Mouse (Mus musculus): ENCODE measurements at regions not wholly inside any gene's neighbourhood (a gene's known extent, or its start where the extent isn't known, plus 50 kb on each side); places are given as distances from the start of the nearest gene placed in this dataset.

- DNase-seq (ENCODE audit: low spot score in 2 of 2): no peak
Observed at GRCm38 (mm10) chr3:15112177-15112838, 219.8 kb downstream of the Gm9733 start.

- no peak for DNase-seq (ENCODE audit: low spot score in 2 of 2)
Observed at GRCm38 (mm10) chr3:15118634-15119356, 213.3 kb downstream of the Gm9733 start.

GRCm38 (mm10) chr3:15126736-15127135 is 205.4 kb downstream of the Gm9733 start:
- no peak for DNase-seq (ENCODE audit: low spot score in 2 of 2)

GRCm38 (mm10) chr3:15128370-15128769 is 203.7 kb downstream of the Gm9733 start:
- DNase-seq (ENCODE audit: low spot score in 2 of 2): no peak

GRCm38 (mm10) chr3:15128960-15129359 is 203.1 kb downstream of the Gm9733 start:
- no peak for DNase-seq (ENCODE audit: low spot score in 2 of 2)

GRCm38 (mm10) chr3:15129729-15130369 is 202.3 kb downstream of the Gm9733 start:
- DNase-seq (ENCODE audit: low spot score in 2 of 2): no peak

GRCm38 (mm10) chr3:15132136-15132535 is 200.0 kb downstream of the Gm9733 start:
- no peak for DNase-seq (ENCODE audit: low spot score in 2 of 2)

- DNase-seq (ENCODE audit: low spot score in 2 of 2): no peak
Observed at GRCm38 (mm10) chr3:15139550-15139949, 192.6 kb downstream of the Gm9733 start.

GRCm38 (mm10) chr3:15153710-15154109 is 178.4 kb downstream of the Gm9733 start:
- DNase-seq (ENCODE audit: low spot score in 2 of 2): no peak

- no peak for DNase-seq (ENCODE audit: low spot score in 2 of 2)
Observed at GRCm38 (mm10) chr3:15154153-15154552, 177.9 kb downstream of the Gm9733 start.

GRCm38 (mm10) chr3:15156681-15157080 is 175.4 kb downstream of the Gm9733 start:
- DNase-seq (ENCODE audit: low spot score in 2 of 2): no peak

- no peak for DNase-seq (ENCODE audit: low spot score in 2 of 2)
Observed at GRCm38 (mm10) chr3:15157842-15158241, 174.3 kb downstream of the Gm9733 start.

- no peak for DNase-seq (ENCODE audit: low spot score in 2 of 2)
Observed at GRCm38 (mm10) chr3:15158926-15159325, 173.2 kb downstream of the Gm9733 start.

- no peak for DNase-seq (ENCODE audit: low spot score in 2 of 2)
Observed at GRCm38 (mm10) chr3:15159965-15160714, 172.0 kb downstream of the Gm9733 start.

GRCm38 (mm10) chr3:15175811-15176210 is 156.3 kb downstream of the Gm9733 start:
- no peak for DNase-seq (ENCODE audit: low spot score in 2 of 2)

GRCm38 (mm10) chr3:15179079-15179812 is 152.9 kb downstream of the Gm9733 start:
- DNase-seq (ENCODE audit: low spot score in 2 of 2): no peak

GRCm38 (mm10) chr3:15181111-15181510 is 151.0 kb downstream of the Gm9733 start:
- DNase-seq (ENCODE audit: low spot score in 2 of 2): no peak

GRCm38 (mm10) chr3:15186731-15187130 is 145.4 kb downstream of the Gm9733 start:
- DNase-seq (ENCODE audit: low spot score in 2 of 2): no peak

- peak; percentile 27 to 69 for DNase-seq (ENCODE audit: low spot score in 2 of 2)
Observed at GRCm38 (mm10) chr3:15194362-15194761, 137.7 kb downstream of the Gm9733 start.

- no peak for DNase-seq (ENCODE audit: low spot score in 2 of 2)
Observed at GRCm38 (mm10) chr3:15196101-15196500, 136.0 kb downstream of the Gm9733 start.

- DNase-seq (ENCODE audit: low spot score in 2 of 2): no peak
Observed at GRCm38 (mm10) chr3:15198086-15198485, 134.0 kb downstream of the Gm9733 start.
